In genomic region chr6:134527596-134528128, GRCm38 (mm10) we compare ENCODE assay signal across 11 mouse cellular contexts. TPM values are rescaled to one million over a fixed set of nuclear protein-coding genes. Genes with fewer than 3 reads are reported as not detected.
DNase-seq lines count a peak whose midpoint lies in the region; ATAC-seq lines count a peak whose summit lies in the region.
"Had no signal": no experiment of that assay in that cellular context is flagged by ENCODE, and none has a peak within 500 bp of the region (broad histone marks: within the 10 kb centered on the region; RNA-seq: fewer than 3 reads in every experiment).

No protein-coding gene starts in this region.

- peaks cover 42% of the 10 kb centered on the region for H3K4me1 ChIP-seq in kidney, embryonic 16.5 days (ENCODE audit: insufficient read depth, low read length)

- 24% methylated on average over 6 of the region's 6 CpGs for WGBS in kidney, embryonic 16.5 days

- H3K4me3 ChIP-seq in kidney, embryonic 16.5 days (ENCODE audit: low read length): no peak overlapping the region
- H3K4me3 ChIP-seq: heart, embryonic 15.5 days had no signal

- no peak for DNase-seq in frontal cortex, postnatal 14 days (ENCODE audit: low spot score in 2 of 2)
- no peak for DNase-seq in kidney, postnatal 14 days
- peak; percentile 31 for DNase-seq in right cerebral cortex, adult 18-20 months
- DNase-seq in right cerebral cortex, postnatal 10 days (ENCODE audit: low spot score in 2 of 2): no peak
- DNase-seq in spleen, adult 18-20 months: no peak
- DNase-seq: lung, postnatal 4 days had no signal

- peaks cover 3% of the 10 kb centered on the region; the same call in 1 of the 2 replicates for H3K36me3 ChIP-seq in kidney, embryonic 16.5 days (ENCODE audit: insufficient read depth, low read length)
- H3K36me3 ChIP-seq: heart, embryonic 15.5 days had no signal

- no peaks in the 10 kb centered on the region for H3K9me3 ChIP-seq in kidney, embryonic 16.5 days (ENCODE audit: low read length)
- H3K9me3 ChIP-seq: G1E; heart, embryonic 15.5 days had no signal

- H3K9ac ChIP-seq in kidney, embryonic 16.5 days (replicated peaks; ENCODE audit: low read length): no peak overlapping the region
- H3K9ac ChIP-seq: heart, embryonic 15.5 days had no signal

- peak; percentile 93 for ATAC-seq in frontal cortex, adult (ENCODE audit: low TSS enrichment)
- no peak for ATAC-seq in kidney, embryonic 16.5 days (ENCODE audit: low FRiP score, low TSS enrichment)
- ATAC-seq: forebrain, embryonic 16.5 days had no signal

- H3K27me3 ChIP-seq in kidney, embryonic 16.5 days (ENCODE audit: insufficient read depth, low read length): no peaks in the 10 kb centered on the region
- H3K27me3 ChIP-seq: heart, embryonic 15.5 days had no signal

- H3K27ac ChIP-seq in kidney, embryonic 16.5 days (ENCODE audit: low read length): peak overlapping the region; percentile 44
- H3K27ac ChIP-seq: heart, embryonic 15.5 days had no signal

- H3K4me2 ChIP-seq in kidney, embryonic 16.5 days (replicated peaks; ENCODE audit: low read depth, low read length): 0 out of 2 replicates have a peak overlapping the region, but pooled peaks have one; percentile 3
- H3K4me2 ChIP-seq: heart, embryonic 15.5 days had no signal

RNA-seq across cellular contexts. Expression of gene Lrp6, which starts 39.1 kb away (rescaled TPM):
- 34.6 and 37.4 TPM in 2 replicates for polyA plus RNA-seq in kidney, embryonic 16.5 days (2015; fragmentation: Nextera tagmentation; extraction: Ambion mirVana)
